10 mouse cellular contexts compared by ENCODE assay signal in the genomic region with DNA sequence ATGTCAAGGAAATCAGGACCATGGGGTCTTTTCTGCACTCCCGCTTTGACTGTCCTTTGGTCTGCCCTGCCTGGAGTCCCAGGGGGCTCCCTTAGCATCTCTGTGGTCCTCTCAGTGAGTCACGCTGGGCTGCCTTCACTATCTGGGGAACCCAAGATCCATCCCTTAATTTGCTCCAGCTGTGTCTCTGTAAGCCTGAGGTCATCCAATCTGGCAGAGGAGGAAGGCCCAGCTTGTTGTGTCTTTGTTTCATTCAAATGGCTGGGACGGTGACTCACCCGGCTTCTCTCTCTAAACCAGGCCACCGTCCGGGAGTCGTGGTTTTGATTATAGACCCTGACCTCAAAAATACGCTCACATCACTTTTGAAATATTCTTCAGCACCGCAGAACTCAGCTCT.
DNase-seq lines count a peak whose midpoint lies in the region; TF ChIP-seq lines count a peak whose summit lies in the region.
"Had no signal": no experiment of that assay in that cellular context is flagged by ENCODE, and none has a peak within 500 bp of the region (broad histone marks: within the 10 kb centered on the region; RNA-seq: fewer than 3 reads in every experiment).

No protein-coding gene starts in this region.

- H3K27ac ChIP-seq in gastrocnemius, adult 2 months: no peak overlapping the region
- H3K27ac ChIP-seq: limb, embryonic 15.5 days had no signal

- peak; percentile 33 for DNase-seq in kidney, postnatal 14 days
- no peak for DNase-seq in kidney, postnatal 25 days
- DNase-seq in adrenal gland, adult 18-20 months (ENCODE audit: low spot score in 2 of 2): peak; percentile 20 to 30
- DNase-seq in gastrocnemius, adult 2 months: peak; percentile 71
- peak; percentile 33 for DNase-seq in lung, postnatal 36 days
- no peak for DNase-seq in right cerebral cortex, postnatal 10 days (ENCODE audit: low spot score in 2 of 2)
- DNase-seq in left cerebral cortex, postnatal 25 days (ENCODE audit: low spot score in 2 of 2): no peak
- DNase-seq in spleen, adult 18-20 months: no peak
- DNase-seq: forebrain, postnatal 0 days had no signal

- no peak for TF ChIP-seq CTCF in gastrocnemius, adult 2 months (IDR thresholded peaks at IDR 0.05)

- H3K4me3 ChIP-seq in gastrocnemius, adult 2 months: no peak overlapping the region
- H3K4me3 ChIP-seq: limb, embryonic 15.5 days had no signal

- intact Hi-C loops in gastrocnemius, adult 2 months (cut with DNase I): no loop called here
- intact Hi-C loops in left cerebral cortex, postnatal 25 days (cut with DNase I): no loop called here

Comparison
In these comparisons a context has a peak if more than half of its experiments do, and no peak if none do; other contexts are left out.
1. DNase-seq: peak in kidney, postnatal 14 days (single experiment), adrenal gland, adult 18-20 months (2 of 2), gastrocnemius, adult 2 months (single experiment) and lung, postnatal 36 days (single experiment); none in kidney, postnatal 25 days (0 of 2), right cerebral cortex, postnatal 10 days (0 of 2), left cerebral cortex, postnatal 25 days (0 of 2) and spleen, adult 18-20 months (0 of 2).